Mouse (Mus musculus) CD4-positive helper T cell, adult 2 months (primary cell): ENCODE measurements around the gene Sema3e.

Source experiments
- DNase-seq: peaks from one replicate; pipeline ENCODE4 v3.0.0-alpha.2; 2012; ENCODE audit warnings: low read depth, missing footprints, low spot score

Gene Sema3e

GRCm38 (mm10) chr5:14073152-14073551 is 48.1 kb downstream of the Sema3e start:
- DNase-seq: no peak

GRCm38 (mm10) chr5:14088100-14088499 is 63.0 kb downstream of the Sema3e start:
- DNase-seq: no peak

GRCm38 (mm10) chr5:14089875-14090608 is 65.0 kb downstream of the Sema3e start:
- no peak for DNase-seq

DNA sequence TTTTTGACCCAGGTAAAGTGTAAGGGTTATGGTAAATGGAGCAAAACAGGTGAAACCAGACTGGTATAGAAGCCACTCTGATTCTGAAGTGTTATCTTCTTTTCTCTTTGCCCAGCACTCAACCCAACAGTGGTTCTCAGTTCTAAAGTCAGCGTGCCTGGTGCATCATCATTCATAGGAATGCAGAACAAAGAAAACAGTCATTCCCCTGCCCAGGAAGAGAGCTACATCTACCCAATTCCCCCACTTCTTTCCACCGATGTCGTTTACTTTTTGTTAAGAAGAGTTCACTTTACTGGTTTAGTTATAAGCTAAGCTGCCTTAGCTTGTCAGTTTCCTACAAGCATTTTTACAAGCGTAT is 65.5 kb downstream of the Sema3e start:
- no peak for DNase-seq

GRCm38 (mm10) chr5:14092262-14092776 is 67.2 kb downstream of the Sema3e start:
- no peak for DNase-seq

- DNase-seq: no peak
Measured at GRCm38 (mm10) chr5:14096196-14096595, 71.1 kb downstream of the Sema3e start.

GRCm38 (mm10) chr5:14098677-14099076 is 73.6 kb downstream of the Sema3e start:
- no peak for DNase-seq

GRCm38 (mm10) chr5:14107365-14107764 is 82.3 kb downstream of the Sema3e start:
- DNase-seq: no peak

- DNase-seq: no peak
Measured at GRCm38 (mm10) chr5:14109001-14109400, 83.9 kb downstream of the Sema3e start.

DNA sequence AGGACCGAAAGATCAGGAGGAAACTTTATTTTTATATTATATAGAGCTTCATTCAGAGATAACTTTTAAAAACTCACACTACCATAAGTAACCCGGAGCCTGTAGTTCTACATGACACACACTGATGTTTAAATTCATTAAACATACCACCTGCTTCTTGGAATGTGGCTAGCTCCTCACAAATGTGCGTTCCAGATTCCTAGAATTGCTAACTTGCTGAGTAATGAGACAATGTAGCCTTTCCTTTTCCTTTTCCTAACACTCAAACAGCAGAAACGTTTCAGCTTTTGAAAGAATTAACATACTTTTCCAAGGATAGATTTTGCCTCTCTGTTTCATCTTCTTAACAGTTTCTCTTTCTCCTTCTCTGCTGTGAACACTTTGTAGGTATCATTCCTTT is 86.3 kb downstream of the Sema3e start:
- no peak for DNase-seq

DNA sequence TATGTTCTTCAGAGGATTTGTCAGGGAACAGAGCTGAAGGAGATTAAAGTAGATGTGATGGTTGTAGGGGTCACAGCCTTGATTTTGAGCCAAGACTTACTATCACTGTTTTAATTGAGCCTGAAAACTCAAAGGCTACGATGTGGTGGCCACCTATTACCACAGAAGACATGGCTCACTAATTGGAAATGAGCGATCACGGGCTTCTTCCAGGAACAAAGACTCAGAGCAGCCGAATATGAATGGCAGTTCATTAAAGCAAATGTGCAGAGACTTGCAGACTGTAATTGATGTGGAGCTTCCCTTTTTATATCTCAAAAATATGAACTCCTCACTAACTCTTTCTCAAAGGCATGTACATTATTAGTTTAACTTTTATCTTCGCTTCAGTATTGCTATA is 96.8 kb downstream of the Sema3e start:
- no peak for DNase-seq

GRCm38 (mm10) chr5:14126591-14126990 is 101.5 kb downstream of the Sema3e start:
- DNase-seq: no peak

DNA sequence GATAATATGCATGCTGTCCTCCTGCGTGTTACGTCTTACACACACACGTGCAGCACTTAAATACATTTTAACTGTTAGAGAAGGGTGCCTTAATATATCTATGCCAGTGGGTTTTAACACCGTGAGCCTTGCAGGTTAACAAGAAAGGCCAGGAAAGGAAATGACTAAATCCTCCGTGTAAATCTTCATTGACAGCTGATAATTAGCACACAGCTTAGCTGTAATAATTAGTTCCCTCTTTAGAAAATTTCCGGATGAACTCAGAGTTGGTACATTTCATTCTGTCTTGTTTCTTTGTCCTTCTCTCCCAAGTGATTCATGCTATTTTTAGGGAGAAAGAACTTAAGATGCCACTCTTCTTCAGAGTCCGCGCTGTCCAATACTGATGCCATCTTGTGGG is 110.9 kb downstream of the Sema3e start:
- DNase-seq: no peak

- no peak for DNase-seq
Measured at GRCm38 (mm10) chr5:14138725-14139124, 113.6 kb downstream of the Sema3e start.

GRCm38 (mm10) chr5:14162579-14162978 is 137.5 kb downstream of the Sema3e start:
- no peak for DNase-seq

- no peak for DNase-seq
Measured at GRCm38 (mm10) chr5:14163280-14163679, 138.2 kb downstream of the Sema3e start.

- no peak for DNase-seq
Measured at GRCm38 (mm10) chr5:14167776-14168175, 142.7 kb downstream of the Sema3e start.

DNA sequence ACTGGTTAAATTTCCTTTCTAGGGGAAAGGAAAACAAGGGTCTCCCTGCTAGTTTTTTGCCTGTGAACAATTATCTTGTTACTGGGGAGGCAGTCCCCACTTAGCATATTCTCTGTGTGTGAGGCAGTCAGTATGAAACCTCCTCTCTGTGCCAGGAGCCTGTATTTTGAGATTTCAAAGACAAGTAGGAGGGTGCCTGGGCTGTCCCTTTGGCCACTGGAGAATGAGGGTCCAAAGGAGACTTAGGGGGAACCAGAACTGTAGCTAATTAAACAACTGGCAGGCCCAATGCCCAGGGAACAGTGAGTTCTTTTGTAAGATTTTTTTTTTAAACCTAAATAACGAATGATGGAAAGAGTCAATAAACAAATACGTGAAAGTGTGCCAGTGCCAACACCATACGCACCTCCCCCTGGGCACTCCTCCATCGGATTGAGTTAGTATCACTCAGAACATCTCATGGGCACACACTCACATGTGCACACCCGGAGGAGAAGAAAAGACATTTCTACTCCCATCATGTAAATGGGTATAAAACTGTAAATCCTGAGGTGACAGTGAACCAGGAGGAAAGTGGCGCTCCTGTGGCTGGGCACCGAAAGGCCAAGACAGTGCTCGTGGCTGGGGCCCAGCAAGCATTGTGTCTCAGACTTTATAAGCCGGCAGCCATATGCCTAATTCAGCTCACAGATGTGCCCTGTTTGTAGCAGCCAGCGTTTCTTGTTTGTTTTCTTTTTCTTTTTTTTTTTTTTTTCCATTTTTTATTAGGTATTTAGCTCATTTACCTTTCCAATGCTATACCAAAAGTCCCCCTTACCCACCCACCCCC is 148.5 kb downstream of the Sema3e start:
- no peak for DNase-seq

GRCm38 (mm10) chr5:14180571-14180970 is 155.5 kb downstream of the Sema3e start:
- DNase-seq: no peak

DNA sequence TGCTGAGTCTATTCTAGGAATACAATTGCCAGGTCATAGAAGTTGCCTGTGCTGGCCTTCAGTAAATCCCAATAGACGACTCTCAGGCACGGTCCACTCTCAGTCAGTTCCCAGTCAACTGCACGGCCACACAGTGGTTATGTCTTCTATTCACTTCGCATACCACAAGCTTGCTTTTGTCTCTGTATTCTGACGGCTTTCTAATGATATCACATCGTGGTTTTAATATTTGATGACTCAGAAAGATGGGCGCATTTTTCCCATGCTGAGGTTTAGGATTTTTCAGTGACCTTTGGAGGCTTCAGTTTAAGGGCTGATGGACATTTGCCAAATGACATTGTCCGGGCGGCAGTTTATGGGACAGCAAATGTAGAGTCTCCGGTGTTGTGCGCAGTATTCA is 157.1 kb downstream of the Sema3e start:
- no peak for DNase-seq

GRCm38 (mm10) chr5:14195172-14195819 is 170.2 kb downstream of the Sema3e start:
- no peak for DNase-seq

GRCm38 (mm10) chr5:14198344-14199040 is 173.4 kb downstream of the Sema3e start:
- no peak for DNase-seq
